Mouse (Mus musculus) lung, postnatal 0 days (tissue): ENCODE data around the gene Grip2. TPM values are rescaled to one million over a fixed set of nuclear protein-coding genes. Genes with fewer than 3 reads are reported as not detected.

ENCODE experiments used
- ATAC-seq: fragments of 200-750 bp; cut with Nextera tagmentation; 2 replicates; pipeline ENCODE4 v1.8.0; 2017; ENCODE audit warnings: moderate library complexity
- DNase-seq: peaks from one replicate; pipeline ENCODE4 v3.0.0-alpha.2; 2016; ENCODE audit warnings: low spot score
- H3K27ac ChIP-seq: fragments of 300-500 bp; sonication (generic); 2 replicates; pipeline ENCODE4 v1.5.1; 2014; ENCODE audit warnings: antibody characterized with exemption, mild to moderate bottlenecking, low read length, mixed read lengths
- H3K27me3 ChIP-seq: fragments of 300-500 bp; sonication (generic); replicated peaks from 2 replicates; pipeline ENCODE4 v1.6.1; 2014; ENCODE audit warnings: low read length, mixed read lengths; ENCODE audit not compliant: insufficient read depth
- H3K36me3 ChIP-seq: fragments of 300-500 bp; sonication (generic); 2 replicates; pipeline ENCODE4 v1.6.1; 2014; ENCODE audit warnings: low read length, mixed read lengths; ENCODE audit not compliant: insufficient read depth
- H3K4me1 ChIP-seq: fragments of 300-500 bp; sonication (generic); 2 replicates; pipeline ENCODE4 v1.6.1; 2014; ENCODE audit warnings: antibody characterized with exemption, low read depth, low read length, mixed read lengths; ENCODE audit not compliant: insufficient read depth
- H3K4me2 ChIP-seq: fragments of 300-500 bp; sonication (generic); replicated peaks from 2 replicates; pipeline ENCODE4 v1.6.1; 2014; ENCODE audit warnings: low read depth, mild to moderate bottlenecking, low read length, moderate library complexity, mixed read lengths
- H3K4me3 ChIP-seq: fragments of 300-500 bp; sonication (generic); 2 replicates; pipeline ENCODE4 v1.5.1; 2014; ENCODE audit warnings: low read depth, low read length
- H3K9ac ChIP-seq: fragments of 300-500 bp; sonication (generic); replicated peaks from 2 replicates; pipeline ENCODE4 v1.6.1; 2014; ENCODE audit warnings: low read depth, mild to moderate bottlenecking
- H3K9me3 ChIP-seq: fragments of 300-500 bp; sonication (generic); 2 replicates; pipeline ENCODE4 v1.6.1; 2016; ENCODE audit warnings: low read length, mixed read lengths
- CTCF ChIP-seq: IDR thresholded peaks from 2 replicates; pipeline ENCODE4 v1.5.1; 2016; ENCODE audit warnings: antibody characterized with exemption, mild to moderate bottlenecking
- EP300 ChIP-seq: IDR thresholded peaks from 2 replicates; pipeline ENCODE4 v1.6.1; 2016; ENCODE audit warnings: antibody characterized with exemption, mild to moderate bottlenecking, control low read depth
- WGBS: fragments of 180-500 bp; shearing (Covaris S2); extraction: QIAGEN DNeasy Blood & Tissue Kit; methylation state at CpG from one replicate; pipeline ENCODE4 v1.1.7; 2014; 5-methylcytosine and 5-hydroxymethylcytosine counted together
- polyA plus RNA-seq: library from polyadenylated mRNA; unstranded; fragments of >200 nt; fragmentation: Nextera tagmentation; extraction: Ambion mirVana; gene quantifications from 2 replicates; pipeline ENCODE4 v1.2.1, GENCODE M21; 2015

Gene Grip2
- polyA plus RNA-seq = 0.16 and 0.35 TPM in 2 replicates

GRCm38 (mm10) chr6:91827016-91827570, at the start of gene Grip2:
Gene Grip2 (minus strand): TSS chr6:91827250.
- no peak within 1 kb of the TSS for H3K9ac ChIP-seq
- no peaks in the 10 kb centered on the region for H3K27me3 ChIP-seq
- no peaks in the 10 kb centered on the region for H3K4me1 ChIP-seq
- TF ChIP-seq CTCF (no peak), EP300 (no peak)
- H3K36me3 ChIP-seq = no peaks in the 10 kb centered on the region
- H3K9me3 ChIP-seq = no peaks in the 10 kb centered on the region
- H3K4me3 ChIP-seq = no peak within 1 kb of the TSS
- no peak for DNase-seq
- no peak for ATAC-seq
- no peak within 1 kb of the TSS for H3K27ac ChIP-seq
- H3K4me2 ChIP-seq = no peak within 1 kb of the TSS
- WGBS = 59% methylated on average over 7 of the region's 11 CpGs

GRCm38 (mm10) chr6:91872781-91873180, 45.7 kb upstream of the Grip2 start:
- DNase-seq = no peak

GRCm38 (mm10) chr6:91868091-91868490, 41.0 kb upstream of the Grip2 start:
- no peak for TF ChIP-seq EP300
- TF ChIP-seq CTCF = no peak
- H3K4me1 ChIP-seq = no peaks in the 10 kb centered on the region

More at GRCm38 (mm10) chr6:91872781-91873180, 45.7 kb upstream of the Grip2 start:
- Histone ChIP-seq H3K4me2 (no peak overlapping the region), H3K9ac (no peak overlapping the region), H3K27me3 (no peaks in the 10 kb centered on the region), H3K36me3 (no peaks in the 10 kb centered on the region), H3K27ac (no peak overlapping the region), H3K4me1 (no peaks in the 10 kb centered on the region), H3K4me3 (no peak overlapping the region), H3K9me3 (no peaks in the 10 kb centered on the region)
- WGBS = 50% methylated on average over 2 of the region's 2 CpGs
- TF ChIP-seq CTCF = no peak
- TF ChIP-seq EP300 = no peak
- no peak for ATAC-seq

GRCm38 (mm10) chr6:91865601-91866000, 38.6 kb upstream of the Grip2 start:
- H3K27me3 ChIP-seq = no peaks in the 10 kb centered on the region
- TF ChIP-seq CTCF (no peak), EP300 (no peak)

More at GRCm38 (mm10) chr6:91868091-91868490, 41.0 kb upstream of the Grip2 start:
- DNase-seq (no peak), ATAC-seq (no peak)
- no peak overlapping the region for H3K4me2 ChIP-seq
- H3K27ac ChIP-seq = no peak overlapping the region
- H3K27me3 ChIP-seq = no peaks in the 10 kb centered on the region
- H3K9ac ChIP-seq = no peak overlapping the region
- no peak overlapping the region for H3K4me3 ChIP-seq
- 90% methylated on average over 5 of the region's 5 CpGs for WGBS
- no peaks in the 10 kb centered on the region for H3K36me3 ChIP-seq
- no peaks in the 10 kb centered on the region for H3K9me3 ChIP-seq

GRCm38 (mm10) chr6:91864595-91864994, 37.5 kb upstream of the Grip2 start:
- ATAC-seq = no peak
- WGBS = 62% methylated on average over 5 of the region's 5 CpGs
- Histone ChIP-seq H3K9ac (no peak overlapping the region), H3K36me3 (no peaks in the 10 kb centered on the region), H3K27ac (no peak overlapping the region), H3K4me1 (no peaks in the 10 kb centered on the region), H3K4me3 (no peak overlapping the region), H3K4me2 (no peak overlapping the region), H3K27me3 (no peaks in the 10 kb centered on the region), H3K9me3 (no peaks in the 10 kb centered on the region)
- TF ChIP-seq EP300 = no peak
- TF ChIP-seq CTCF = no peak
- no peak for DNase-seq

More at GRCm38 (mm10) chr6:91865601-91866000, 38.6 kb upstream of the Grip2 start:
- no peak overlapping the region for H3K4me3 ChIP-seq
- H3K4me1 ChIP-seq = no peaks in the 10 kb centered on the region
- DNase-seq (no peak), ATAC-seq (no peak)
- no peaks in the 10 kb centered on the region for H3K9me3 ChIP-seq
- no peak overlapping the region for H3K27ac ChIP-seq
- H3K9ac ChIP-seq = no peak overlapping the region
- no peak overlapping the region for H3K4me2 ChIP-seq
- H3K36me3 ChIP-seq = no peaks in the 10 kb centered on the region
- WGBS = 85% methylated on average over 11 of the region's 11 CpGs

GRCm38 (mm10) chr6:91862848-91863247, 35.8 kb upstream of the Grip2 start:
- no peaks in the 10 kb centered on the region for H3K27me3 ChIP-seq
- TF ChIP-seq CTCF (no peak), EP300 (no peak)

More at GRCm38 (mm10) chr6:91862848-91863247, 35.8 kb upstream of the Grip2 start:
- H3K4me3 ChIP-seq = no peak overlapping the region
- ATAC-seq = no peak
- H3K36me3 ChIP-seq = no peaks in the 10 kb centered on the region
- H3K9ac ChIP-seq = no peak overlapping the region
- H3K9me3 ChIP-seq = no peaks in the 10 kb centered on the region
- no peak overlapping the region for H3K4me2 ChIP-seq
- H3K4me1 ChIP-seq = no peaks in the 10 kb centered on the region
- H3K27ac ChIP-seq = no peak overlapping the region
- DNase-seq = no peak
